Mouse (Mus musculus) NIH3T3 (cell line): Measurements from ENCODE around the gene Wdr95.

Experiments
- DNase-seq: peaks from one replicate; pipeline ENCODE4 v3.0.0-alpha.2; 2012; ENCODE audit warnings: low read depth

Wdr95 gene

DNA sequence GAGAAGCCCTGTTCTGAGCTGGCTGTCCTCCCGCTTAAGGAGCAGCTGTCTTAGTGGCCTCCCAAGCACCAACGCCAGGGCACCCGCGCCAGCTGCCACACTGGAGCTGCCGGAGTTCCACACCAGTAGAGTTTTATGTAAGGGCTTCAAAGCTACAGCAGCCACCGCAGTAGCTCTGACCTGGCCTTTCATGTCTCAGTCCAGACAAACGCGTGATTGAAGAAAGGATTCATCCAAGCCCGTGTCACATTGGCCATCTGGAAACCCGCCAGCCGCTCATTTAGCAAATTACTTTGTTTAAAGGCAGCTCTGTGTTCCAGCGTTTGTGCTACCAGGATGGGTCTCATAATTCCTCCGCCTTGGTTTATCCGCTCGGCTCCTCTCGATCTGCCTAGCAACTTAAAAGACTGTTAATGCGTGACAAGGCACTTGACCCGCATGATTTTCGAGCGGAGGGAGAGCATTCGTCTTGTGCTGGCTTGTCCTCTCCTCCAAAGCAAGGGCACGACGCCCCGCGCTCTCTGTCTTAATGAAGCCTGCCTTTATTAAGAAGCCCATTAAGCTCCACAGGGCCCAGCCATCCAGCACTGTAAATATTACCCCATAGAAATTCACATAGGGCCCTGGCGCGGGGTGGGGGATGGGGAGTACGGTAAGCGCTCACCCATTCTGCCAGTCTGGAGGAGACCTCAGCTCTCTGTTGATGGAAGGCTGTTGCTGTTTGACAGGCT, at the start of gene Wdr95:
Gene Wdr95, plus strand, starts transcription at position 681 of the 731 bp plus-strand sequence.
- no peak for DNase-seq

- DNase-seq = no peak
These were observed 46.6 kb upstream of the Wdr95 start for GRCm38 (mm10) chr5:149481920-149482319.

DNA sequence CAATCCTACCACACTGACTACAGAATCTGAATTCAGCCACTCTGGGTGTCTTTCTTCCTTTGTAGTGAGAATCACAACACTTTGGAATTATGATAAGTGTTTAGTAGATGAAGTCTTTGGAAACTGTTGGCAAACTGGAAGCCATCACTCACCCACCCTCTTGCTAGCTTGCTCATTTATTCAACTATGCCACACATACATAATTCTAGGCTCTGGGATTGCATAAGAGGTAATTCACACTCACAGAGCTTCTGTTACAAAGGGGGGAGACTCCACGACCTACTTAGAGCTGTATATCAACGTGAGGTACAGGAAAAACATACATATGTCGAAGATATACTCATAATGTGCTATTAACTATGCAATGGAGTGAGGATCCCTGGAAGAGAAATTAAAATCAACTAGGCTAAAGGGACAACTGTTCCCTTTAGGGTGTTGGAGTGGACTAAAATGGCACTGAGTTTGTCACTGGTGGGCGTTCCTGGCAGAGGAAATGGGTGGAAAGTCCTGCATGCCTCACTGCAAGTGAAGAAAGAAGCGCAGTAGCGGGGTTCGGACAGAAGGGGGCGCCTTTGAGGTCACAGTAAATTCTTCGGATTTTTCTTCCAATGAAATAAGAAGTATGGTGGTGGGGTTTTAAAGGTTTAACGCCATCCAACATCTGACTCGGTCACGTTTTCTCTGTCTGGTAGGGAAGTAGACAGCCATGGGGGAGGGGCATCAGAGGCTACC, 45.0 kb upstream of the Wdr95 start:
- no peak for DNase-seq

DNA sequence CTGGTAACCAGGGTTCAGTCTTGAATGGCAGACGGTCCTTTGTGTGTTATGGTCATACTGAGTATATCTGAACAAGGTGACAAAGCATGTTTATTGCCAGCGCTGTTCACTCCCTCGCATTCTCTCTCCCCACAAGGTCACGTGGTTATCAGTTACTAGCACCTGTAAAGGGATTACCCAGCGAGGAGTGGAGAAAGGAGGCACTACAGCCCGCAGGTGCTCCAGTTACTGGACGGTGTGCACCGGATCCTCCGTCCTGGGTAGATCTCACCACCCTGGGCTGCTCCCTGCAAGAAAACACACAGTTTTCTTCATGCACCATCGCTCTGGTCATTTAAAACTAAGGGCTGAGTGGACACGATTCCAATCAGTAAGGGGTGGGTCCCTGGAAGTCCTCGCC, 44.2 kb upstream of the Wdr95 start:
- no peak for DNase-seq

- no peak for DNase-seq
These were observed 43.0 kb upstream of the Wdr95 start for GRCm38 (mm10) chr5:149485447-149485846.

- DNase-seq = peak; percentile 22
These were observed 40.0 kb upstream of the Wdr95 start for GRCm38 (mm10) chr5:149488360-149489021.

GRCm38 (mm10) chr5:149489136-149489535, 39.3 kb upstream of the Wdr95 start:
- peak; percentile 47 for DNase-seq

- no peak for DNase-seq
These were observed 38.2 kb upstream of the Wdr95 start for GRCm38 (mm10) chr5:149490275-149490674.

- DNase-seq = no peak
These were observed 32.8 kb upstream of the Wdr95 start for GRCm38 (mm10) chr5:149495655-149496054.

- DNase-seq = no peak
These were observed 31.9 kb upstream of the Wdr95 start for GRCm38 (mm10) chr5:149496401-149497066.

- DNase-seq = no peak
These were observed 28.5 kb upstream of the Wdr95 start for GRCm38 (mm10) chr5:149499936-149500335.

GRCm38 (mm10) chr5:149503423-149504175, 24.9 kb upstream of the Wdr95 start:
- DNase-seq = no peak

DNA sequence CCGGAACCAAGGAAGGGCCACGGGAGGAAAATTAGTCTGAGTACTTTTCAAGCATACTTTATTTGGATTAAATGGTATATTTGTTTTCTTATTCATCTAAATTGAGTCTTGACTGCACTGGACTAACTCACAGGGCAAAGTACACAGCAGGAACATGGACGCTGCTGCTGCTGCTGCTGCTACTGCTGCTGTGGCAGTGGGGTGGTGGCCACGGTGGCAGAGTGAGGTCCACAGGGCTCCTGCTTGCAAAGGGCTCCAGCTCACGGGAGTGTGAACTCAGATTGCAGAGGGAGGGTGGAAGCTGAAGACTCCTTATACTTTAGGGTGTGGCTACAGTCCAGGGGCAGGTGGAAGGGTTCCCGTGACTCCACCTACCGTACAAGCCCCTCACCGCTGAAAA, 23.5 kb upstream of the Wdr95 start:
- no peak for DNase-seq

DNA sequence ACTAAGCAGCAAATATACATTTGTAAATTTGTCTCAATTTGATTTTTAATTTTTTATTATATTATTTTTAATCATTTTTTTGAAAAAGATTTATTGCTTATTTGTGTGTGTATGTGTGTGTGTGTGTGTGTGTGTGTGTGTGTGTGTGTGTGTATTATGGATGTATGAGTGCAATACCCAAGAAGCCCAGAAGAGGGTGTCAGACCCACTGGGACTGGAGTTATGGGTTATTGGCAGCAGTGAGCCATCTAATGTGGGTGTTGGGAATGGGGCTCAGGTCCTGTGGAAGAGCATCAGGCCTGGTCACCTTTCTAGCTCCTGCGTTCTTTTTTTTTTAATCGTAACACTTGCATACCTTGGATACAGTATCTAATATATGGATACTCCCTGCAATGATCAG, 22.4 kb upstream of the Wdr95 start:
- DNase-seq = no peak

- no peak for DNase-seq
These were observed 20.1 kb upstream of the Wdr95 start for GRCm38 (mm10) chr5:149508094-149509029.

DNA sequence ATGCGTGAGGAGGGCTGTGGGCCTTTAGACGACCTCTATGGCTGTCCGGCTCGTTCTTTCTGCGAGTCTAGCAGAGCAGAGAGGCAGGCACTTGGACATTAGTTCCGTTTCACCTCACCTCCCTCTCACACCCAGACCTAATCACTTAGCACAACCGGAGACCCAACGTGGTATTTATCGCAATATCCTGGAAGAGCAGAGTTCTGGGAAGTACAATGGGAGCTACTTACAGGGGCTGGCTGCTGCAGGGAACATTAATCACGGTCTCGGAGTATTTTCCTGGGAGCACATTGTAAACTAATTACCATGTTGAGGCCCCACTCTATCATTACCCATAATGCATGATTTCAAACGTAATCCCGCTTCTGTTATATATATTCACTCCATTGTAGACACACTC, 18.2 kb upstream of the Wdr95 start:
- no peak for DNase-seq

- DNase-seq = no peak
These were observed 15.8 kb upstream of the Wdr95 start for GRCm38 (mm10) chr5:149512695-149513094.

GRCm38 (mm10) chr5:149513438-149514086, 14.9 kb upstream of the Wdr95 start:
- DNase-seq = no peak

DNA sequence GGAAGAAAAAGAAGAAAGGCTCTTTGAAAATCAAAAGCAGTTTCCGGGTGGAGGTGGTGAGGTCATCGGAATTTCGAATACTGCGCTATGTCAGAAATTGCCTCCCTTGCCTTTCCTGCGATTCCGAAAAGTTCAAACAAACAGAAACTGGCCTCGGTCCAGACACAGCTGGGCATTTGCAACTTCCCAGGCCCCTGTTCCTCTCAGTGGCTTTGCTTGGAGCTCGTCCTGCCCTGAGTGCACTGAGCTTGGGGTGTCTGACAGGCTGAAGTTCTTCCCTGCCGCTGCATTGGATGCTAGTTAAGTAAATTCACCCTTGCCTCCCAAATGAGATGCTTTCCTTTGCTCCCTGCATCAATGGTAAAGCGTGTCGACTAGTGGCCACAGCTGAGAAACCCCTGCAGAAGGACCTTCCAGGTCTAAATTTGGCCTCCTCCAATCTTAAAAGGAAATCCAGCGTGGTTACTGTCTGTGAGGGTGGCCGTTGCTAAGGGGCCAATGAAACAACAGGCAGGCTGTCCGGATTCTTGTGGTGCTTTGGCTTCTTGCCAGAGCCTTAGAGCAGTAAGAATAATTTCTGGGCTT, 14.3 kb upstream of the Wdr95 start:
- DNase-seq = peak; percentile 57

DNA sequence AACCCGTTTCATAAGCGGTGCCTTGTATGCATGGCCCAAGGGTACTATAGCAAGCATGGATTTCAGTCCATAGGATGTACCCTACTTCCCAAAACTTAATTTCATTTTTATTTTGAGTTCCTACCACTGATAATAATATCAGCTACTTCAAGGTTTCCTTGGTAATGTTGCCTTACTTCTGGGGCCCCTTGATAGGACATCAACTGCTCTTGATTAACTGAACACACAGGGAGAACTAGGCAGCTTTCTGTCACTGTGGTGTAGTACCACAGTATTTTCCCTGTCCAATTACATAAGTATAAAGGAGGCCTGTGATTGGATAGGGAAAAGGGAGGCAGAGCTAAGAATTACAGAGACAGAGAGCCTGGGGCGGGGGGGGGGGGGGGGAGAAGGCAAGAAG, 13.6 kb upstream of the Wdr95 start:
- DNase-seq = no peak
